Mouse (Mus musculus) brown adipose tissue, adult 24 weeks (tissue): ENCODE results near the gene Comt. TPM values are rescaled to one million over a fixed set of nuclear protein-coding genes. Genes with fewer than 3 reads are reported as not detected.

Experiments used
- H3K27ac ChIP-seq: fragments of 200-500 bp; replicated peaks from 2 replicates; pipeline ENCODE4 v1.5.1; 2012; ENCODE audit warnings: low read depth, mild to moderate bottlenecking, low read length
- H3K4me1 ChIP-seq: fragments of 200-500 bp; 2 replicates; pipeline ENCODE4 v1.6.1; 2012; ENCODE audit warnings: low read length, mixed read lengths; ENCODE audit not compliant: control insufficient read depth, insufficient read depth, insufficient read length
- H3K4me3 ChIP-seq: fragments of 200-500 bp; 2 replicates; pipeline ENCODE4 v1.5.1; 2012; ENCODE audit warnings: low read depth, mild to moderate bottlenecking, low read length, moderate library complexity; ENCODE audit not compliant: insufficient read depth
- polyA plus RNA-seq: library from polyadenylated mRNA; stranded (reverse); fragments of >200 nt; gene quantifications from 2 replicates; pipeline ENCODE4 v1.2.4, GENCODE M21; 2012; ENCODE audit not compliant: missing spikeins, insufficient read depth, insufficient read length

The Comt gene
- polyA plus RNA-seq: 452 and 497 TPM in 2 replicates

DNA sequence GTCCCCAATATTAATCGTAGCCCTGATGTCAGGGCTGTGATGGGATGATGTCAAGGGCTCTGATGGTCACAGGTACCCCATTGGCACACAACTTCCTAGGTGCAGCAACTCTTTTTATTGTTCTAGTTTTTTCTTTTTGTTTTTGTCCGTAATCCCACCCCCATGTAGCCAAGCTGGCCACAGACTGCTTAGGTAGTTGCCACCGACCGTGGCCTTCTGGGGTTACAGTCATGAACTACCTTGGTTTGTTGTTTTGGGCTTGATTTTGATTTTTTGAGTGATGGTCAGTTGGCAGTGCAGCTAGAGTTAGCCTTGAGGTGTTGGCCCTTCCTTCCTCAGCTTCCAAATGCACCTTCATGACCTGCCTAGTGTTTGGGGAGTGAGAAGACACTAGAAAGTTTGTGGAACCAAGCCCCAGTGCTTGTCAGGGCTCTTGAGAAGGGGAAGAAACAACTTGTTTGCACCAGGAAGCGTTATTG, at the start of gene Comt:
Gene Comt (minus strand): TSS at position 51 of the 479 bp plus-strand sequence.
- Histone ChIP-seq H3K4me1 (peaks cover 16% of the 10 kb centered on the region), H3K27ac (peak within 1 kb of the TSS; percentile 90), H3K4me3 (peak within 1 kb of the TSS; percentile 85)

DNA sequence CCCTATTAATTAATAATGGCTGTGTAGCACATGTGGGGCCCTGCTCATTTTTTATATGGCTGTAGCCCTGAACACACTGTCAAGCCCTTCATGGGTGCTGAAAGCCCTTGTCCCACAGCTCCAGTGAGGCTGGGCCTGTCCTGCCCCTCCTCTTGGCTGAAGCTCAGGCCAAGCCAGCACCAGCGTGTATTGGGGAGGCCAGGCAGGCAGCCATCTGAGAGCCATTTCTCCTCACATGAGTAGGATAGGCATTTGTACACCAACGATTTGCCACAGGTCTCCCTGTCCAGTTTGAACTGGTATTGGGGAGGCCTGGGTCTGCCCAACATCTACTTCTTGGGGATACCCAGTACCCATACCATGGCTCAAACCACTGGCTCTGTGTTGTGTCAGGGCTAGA, 47.4 kb upstream of the Comt start:
- Histone ChIP-seq H3K4me1 (no peaks in the 10 kb centered on the region), H3K4me3 (no peak overlapping the region), H3K27ac (no peak overlapping the region)

DNA sequence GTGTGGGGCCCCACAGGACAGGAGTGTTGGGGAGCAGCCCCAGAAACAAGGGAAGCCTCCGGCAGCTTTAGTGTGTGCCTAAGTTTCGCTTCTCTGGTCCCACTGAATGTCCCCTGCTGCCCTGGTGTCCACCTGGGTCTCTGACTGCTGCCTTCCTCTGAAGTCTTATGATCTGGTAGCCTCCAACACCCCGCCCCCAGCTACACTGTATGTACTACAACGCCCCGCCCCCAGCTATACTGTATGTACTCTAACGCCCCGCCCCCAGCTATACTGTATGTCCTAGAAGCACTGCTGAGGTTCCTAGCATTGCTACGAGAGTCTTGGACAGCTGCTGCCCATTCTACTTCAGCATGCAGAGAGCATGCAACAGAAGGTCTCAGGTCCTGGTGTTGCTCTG, 46.3 kb upstream of the Comt start:
- Histone ChIP-seq H3K4me3 (no peak overlapping the region), H3K4me1 (no peaks in the 10 kb centered on the region), H3K27ac (no peak overlapping the region)

DNA sequence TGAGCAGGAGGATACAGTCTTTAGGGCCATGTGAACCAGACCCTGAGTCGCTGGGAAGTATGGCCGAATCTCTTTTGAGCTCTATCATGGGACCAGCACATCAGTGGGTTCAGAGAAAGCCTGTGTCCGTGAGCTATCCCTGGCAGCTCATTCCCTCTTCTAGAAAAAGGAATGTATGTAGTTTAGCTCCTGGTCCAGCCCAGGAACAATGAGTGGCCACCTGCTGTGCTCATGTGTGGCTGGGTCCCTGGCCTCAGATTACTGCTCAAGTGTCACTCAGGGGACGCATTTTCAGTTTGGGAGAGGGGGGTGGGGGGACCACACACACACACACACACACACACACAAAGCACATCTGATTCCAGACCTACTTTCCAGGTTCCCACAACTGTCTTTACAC, 45.8 kb upstream of the Comt start:
- Histone ChIP-seq H3K4me3 (no peak overlapping the region), H3K27ac (no peak overlapping the region), H3K4me1 (no peaks in the 10 kb centered on the region)

DNA sequence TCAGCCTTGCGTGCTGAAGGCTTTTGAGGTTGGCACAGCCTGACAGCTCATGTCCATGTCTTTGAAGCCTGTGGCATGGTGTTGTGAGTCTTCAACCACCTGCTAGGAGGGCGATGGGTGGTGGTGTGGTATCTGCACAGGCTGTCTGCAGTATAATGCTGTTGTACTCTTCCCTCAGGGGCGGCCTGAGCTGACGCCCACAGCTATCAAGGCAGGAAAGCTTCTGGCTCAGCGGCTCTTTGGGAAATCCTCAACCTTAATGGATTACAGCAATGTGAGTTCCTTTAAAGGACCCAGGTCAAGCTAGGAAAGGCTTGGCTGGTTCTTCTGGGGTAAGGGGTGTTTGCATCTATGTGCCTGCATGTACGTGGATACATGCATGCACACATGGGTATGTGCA, 45.3 kb upstream of the Comt start:
- H3K27ac ChIP-seq: no peak overlapping the region
- H3K4me3 ChIP-seq: no peak overlapping the region
- H3K4me1 ChIP-seq: no peaks in the 10 kb centered on the region

DNA sequence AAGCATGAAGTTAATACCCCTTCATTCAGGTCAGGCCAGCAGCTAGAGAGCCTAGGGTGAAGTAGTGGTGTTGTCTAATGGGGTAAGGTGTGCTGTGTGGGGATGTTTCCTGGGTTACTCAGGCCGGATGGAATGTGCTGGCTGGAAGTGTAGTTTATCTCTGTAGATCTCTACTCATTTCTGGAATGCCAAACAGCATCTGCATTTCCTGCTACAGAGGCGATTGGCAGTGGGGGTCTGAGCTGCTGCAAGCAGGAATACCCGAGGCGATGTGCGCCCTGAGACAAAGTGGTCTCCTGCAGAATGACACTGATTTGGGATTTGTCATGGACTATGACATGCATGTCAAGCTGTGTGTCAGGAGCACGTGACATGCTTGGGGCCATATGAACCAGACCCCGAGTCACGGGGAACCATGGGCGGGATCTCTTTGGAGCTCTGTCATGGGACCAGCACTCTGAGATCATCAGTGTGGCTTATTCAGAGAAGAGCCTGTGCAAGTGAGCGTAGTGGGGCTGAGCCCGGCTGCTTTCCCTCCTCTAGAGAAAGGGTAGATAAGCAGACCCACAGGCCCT, 44.8 kb upstream of the Comt start:
- Histone ChIP-seq H3K4me3 (no peak overlapping the region), H3K27ac (no peak overlapping the region), H3K4me1 (no peaks in the 10 kb centered on the region)

DNA sequence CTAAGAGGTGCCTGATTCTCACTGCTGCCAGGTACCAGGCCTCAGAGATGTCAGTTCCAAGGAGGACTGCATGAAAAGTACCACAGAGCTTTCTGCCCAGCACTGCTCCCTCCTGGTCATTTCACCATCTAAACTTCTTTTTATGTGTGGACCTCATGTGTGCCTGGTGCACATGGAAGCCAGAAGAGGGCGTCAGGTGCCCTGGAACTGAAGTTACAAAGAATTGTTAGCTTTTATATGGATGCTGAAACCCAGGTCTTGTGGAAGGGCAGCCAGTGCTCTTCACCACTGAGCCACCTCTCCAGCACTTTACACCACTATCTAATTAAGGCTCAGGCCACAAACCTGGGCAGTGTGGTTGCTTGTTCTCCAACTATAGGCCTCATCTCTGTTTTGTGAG, 44.2 kb upstream of the Comt start:
- no peaks in the 10 kb centered on the region for H3K4me1 ChIP-seq
- no peak overlapping the region for H3K27ac ChIP-seq
- H3K4me3 ChIP-seq: no peak overlapping the region

DNA sequence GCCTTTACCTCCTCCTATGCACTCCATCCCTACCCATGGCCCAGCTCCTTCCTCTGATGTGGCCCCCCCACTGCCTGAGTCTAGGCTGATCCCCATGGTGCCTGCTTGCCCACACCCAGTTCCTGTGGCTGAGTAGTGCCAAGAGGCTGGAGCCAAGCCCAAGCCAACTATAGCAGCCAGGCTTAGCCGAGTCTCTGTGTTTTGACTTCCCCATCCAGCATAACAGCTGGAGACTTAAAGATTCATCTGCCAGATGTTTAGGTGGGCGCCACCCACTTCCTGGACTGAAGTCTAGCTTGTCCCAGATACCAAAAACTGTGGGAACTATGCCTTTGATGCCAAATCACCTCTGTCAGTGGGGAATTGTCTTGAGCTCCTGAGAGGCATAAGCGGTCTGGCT, 37.6 kb upstream of the Comt start:
- peak overlapping the region; percentile 35; the same call in 1 of the 2 replicates for H3K27ac ChIP-seq
- H3K4me3 ChIP-seq: no peak overlapping the region
- H3K4me1 ChIP-seq: peaks cover 16% of the 10 kb centered on the region

DNA sequence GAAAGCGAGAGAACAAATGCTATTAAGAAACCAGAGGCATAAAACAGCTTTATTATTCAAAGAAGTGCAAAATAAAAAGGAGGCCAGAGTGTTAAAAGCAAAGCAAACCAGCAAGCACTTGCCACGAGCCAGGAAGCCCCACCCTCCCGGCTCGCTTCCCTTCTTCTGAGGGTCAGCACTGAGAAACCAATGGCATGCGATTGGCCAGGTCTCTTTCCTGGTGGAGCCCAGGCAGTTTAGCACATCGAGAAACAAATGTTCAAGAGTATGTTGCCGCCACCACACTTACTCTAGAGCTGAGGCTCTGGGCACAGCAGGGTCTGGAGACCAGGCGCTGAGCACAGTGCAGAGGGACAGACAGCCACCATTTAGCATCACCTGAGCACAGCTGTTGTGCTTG, 35.9 kb upstream of the Comt start:
- H3K4me1 ChIP-seq: peaks cover 20% of the 10 kb centered on the region
- H3K27ac ChIP-seq: no peak overlapping the region
- no peak overlapping the region for H3K4me3 ChIP-seq

DNA sequence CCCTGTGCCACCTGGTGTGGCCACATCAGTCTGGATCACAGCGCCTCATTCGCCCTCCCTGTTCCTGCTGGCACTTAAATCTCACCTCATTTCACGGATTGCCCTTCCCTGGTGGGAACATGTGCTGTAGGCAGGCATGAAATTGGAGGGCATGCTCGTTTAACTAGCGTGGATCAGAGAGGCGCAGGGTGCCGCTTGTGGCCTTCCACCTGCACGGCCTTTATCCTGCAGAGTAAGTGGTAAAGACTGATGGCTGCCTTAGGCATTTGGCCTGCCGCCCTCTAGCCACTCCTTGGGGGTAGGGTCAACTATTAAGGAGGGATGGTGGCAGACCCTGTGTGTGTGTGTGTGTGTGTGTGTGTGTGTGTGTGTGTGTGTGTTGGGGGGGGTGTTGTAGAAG, 35.4 kb upstream of the Comt start:
- Histone ChIP-seq H3K27ac (no peak overlapping the region), H3K4me3 (no peak overlapping the region), H3K4me1 (peaks cover 20% of the 10 kb centered on the region)

DNA sequence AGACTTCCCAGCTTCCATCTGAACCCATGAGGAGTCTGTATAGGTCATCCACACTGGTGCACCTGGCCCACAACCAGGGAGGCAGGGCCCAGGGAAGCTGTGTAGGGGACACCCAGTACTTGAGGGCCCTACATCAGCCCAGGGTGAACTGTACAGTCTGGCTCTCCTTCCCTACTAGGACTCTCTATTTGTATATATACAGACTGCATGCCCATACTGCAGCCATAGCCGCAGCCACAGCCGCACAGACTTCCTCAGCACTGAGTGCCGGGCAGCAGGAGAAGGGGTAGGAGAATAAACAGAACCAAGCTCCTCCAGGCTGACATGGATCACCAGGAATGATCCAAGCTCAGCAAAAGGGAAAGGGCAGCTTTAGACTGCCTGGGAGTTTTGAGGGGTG, 34.2 kb upstream of the Comt start:
- H3K4me3 ChIP-seq: no peak overlapping the region
- no peak overlapping the region for H3K27ac ChIP-seq
- H3K4me1 ChIP-seq: peaks cover 20% of the 10 kb centered on the region

DNA sequence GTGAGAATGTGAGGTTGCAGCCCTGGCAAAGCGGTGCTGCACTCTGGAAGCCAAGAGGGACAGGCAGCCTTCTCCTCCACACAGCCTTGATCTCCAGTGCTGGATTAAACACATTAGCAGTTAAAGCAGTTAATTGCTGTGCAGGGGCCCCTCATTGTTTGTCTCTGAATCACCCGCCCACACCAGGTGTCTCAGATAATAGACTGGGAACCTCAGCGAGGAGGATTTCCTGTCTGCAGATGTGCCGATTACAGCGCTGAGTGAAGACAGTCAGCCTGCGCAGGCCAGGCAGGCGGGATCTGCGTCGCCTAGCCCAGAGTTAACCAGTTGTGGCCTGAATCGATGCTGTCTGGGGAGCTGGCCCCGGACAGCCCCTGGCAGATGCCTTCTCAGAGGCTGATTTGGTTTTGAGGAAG, 33.3 kb upstream of the Comt start:
- Histone ChIP-seq H3K4me3 (no peak overlapping the region), H3K27ac (no peak overlapping the region), H3K4me1 (peaks cover 19% of the 10 kb centered on the region)

DNA sequence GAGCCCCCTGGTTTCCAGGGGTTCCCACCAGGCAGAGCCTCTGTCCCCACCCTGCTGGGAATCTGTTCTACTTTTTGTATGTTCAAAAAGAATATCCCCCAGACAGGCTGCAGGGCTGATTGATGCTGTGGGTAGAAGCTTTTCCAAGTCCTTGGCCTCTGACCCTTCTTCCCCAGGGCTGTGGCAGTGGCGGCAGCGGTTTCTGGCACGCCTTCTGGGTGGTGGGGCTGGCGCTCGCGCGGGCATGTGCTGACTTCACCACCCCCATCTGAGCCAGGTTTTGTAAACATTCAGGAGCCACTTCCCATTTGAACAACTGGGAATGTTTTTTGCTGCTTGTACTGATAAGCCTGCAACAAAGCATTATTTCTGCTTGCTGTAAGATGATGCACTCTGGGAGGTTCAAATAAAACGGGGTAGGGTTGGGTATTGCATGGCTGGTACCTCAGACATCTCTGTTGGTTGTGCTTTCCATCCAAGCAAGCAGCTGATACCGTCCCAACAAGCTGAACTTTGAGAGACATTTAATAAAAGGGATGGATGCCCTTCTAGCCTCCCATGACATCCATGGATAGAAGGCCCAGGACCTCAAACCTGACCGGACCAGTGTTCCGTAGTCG, 32.8 kb upstream of the Comt start:
- no peak overlapping the region for H3K27ac ChIP-seq
- no peak overlapping the region for H3K4me3 ChIP-seq

DNA sequence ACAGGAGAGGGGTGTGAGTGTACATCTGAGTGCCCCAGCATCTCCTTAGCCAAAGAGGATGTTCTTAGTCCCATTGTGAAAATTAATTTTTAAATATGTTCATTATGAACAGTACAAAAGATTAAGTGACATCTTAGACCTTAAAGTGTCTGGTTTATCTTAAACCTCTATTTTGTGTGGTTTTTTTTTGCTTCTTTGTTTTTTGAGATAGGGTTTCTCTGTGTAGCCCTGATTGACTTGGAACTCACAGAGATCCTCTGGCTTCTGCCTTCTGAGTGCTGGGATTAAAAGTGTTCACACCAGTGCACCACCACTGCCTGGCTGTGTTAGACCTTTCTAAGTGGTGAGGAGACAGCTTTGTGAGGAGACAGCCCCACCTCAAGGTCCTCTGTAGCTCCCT, 32.0 kb upstream of the Comt start:
- no peak overlapping the region for H3K4me3 ChIP-seq
- H3K27ac ChIP-seq: no peak overlapping the region
- H3K4me1 ChIP-seq: peaks cover 11% of the 10 kb centered on the region

More for the DNA sequence above, 32.8 kb upstream of the Comt start:
- H3K4me1 ChIP-seq: peaks cover 14% of the 10 kb centered on the region

DNA sequence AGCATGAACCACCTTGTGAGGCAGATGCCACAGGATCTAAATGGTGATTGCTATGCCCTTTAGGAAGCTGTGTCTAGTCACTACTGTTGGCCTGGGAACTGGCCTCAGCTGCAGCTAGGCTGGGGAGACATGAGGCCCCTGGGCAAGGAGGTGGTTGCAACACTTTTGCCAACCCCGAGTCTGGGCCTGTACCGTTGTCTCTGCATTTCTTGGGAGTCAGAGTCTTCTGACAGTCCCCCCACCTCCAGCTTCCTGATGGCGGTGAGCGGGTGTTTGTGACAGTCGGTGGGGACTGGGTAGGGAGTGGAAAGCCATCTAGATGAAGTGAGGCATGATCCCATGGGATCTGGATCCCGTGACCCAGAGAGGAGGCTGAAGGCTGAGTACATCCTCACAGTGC, 28.8 kb upstream of the Comt start:
- Histone ChIP-seq H3K4me1 (peaks cover 4% of the 10 kb centered on the region; the same call in 1 of the 2 replicates), H3K4me3 (no peak overlapping the region), H3K27ac (no peak overlapping the region)

DNA sequence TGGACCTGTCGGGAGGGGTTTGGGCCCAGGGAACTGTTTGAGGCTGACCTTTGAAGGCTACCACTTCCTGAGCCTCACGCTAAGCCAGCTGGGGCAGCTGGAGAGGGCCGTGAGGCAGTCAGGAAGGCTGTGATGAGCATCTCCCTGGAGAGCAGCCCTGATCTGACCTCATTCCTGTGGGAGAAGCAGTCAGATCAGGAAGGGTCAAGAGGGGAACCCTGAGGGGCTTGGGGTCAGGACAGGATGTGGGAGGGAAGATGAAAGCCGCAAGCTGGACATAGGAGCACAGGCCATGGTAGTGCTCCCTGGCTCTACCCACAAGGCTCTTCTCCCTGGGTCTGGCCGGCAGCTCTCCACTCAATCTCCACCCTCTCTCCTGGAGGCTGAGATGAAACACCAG, 27.2 kb upstream of the Comt start:
- Histone ChIP-seq H3K4me1 (no peaks in the 10 kb centered on the region; the same call in 1 of the 2 replicates), H3K4me3 (no peak overlapping the region), H3K27ac (no peak overlapping the region)
